In genomic region chr11:118418834-118419504, GRCm38 (mm10) we compare ENCODE assay signal across 8 mouse cellular contexts. TPM values are rescaled to one million over a fixed set of nuclear protein-coding genes. Genes with fewer than 3 reads are reported as not detected.
DNase-seq lines count a peak whose midpoint lies in the region; ATAC-seq lines count a peak whose summit lies in the region.

Gene Cant1, minus strand, starts transcription at chr11:118419086.

- peak; percentile 91 for ATAC-seq in CD4-positive, CD25-positive, alpha-beta regulatory T cell, adult 4 months
- ATAC-seq in heart, embryonic 14.5 days (ENCODE audit: insufficient number of reproducible peaks, insufficient read depth, low FRiP score, low read depth) = peak; percentile 91
- ATAC-seq in liver, embryonic 13.5 days (ENCODE audit: low read depth) = peak; percentile 94
- ATAC-seq in stomach, embryonic 16.5 days (ENCODE audit: insufficient read depth, low FRiP score) = peak; percentile 95

- no peaks in the 10 kb centered on the region for H3K27me3 ChIP-seq in heart, embryonic 14.5 days (ENCODE audit: control insufficient read depth, insufficient read depth, low read length)
- 0 out of 2 replicates have a peak, but pooled peaks cover 5% of the 10 kb centered on the region for H3K27me3 ChIP-seq in liver, embryonic 13.5 days
- no peaks in the 10 kb centered on the region for H3K27me3 ChIP-seq in stomach, embryonic 16.5 days (ENCODE audit: control insufficient read depth, insufficient read depth, low read length)

- WGBS in heart, embryonic 14.5 days = under 1% methylated on average over 50 of the region's 50 CpGs
- WGBS in liver, embryonic 13.5 days (ENCODE audit: insufficient replicate concordance) = under 1% methylated on average over 49 of the region's 50 CpGs
- under 1% methylated on average over 50 of the region's 50 CpGs for WGBS in stomach, embryonic 16.5 days

- H3K9ac ChIP-seq in heart, embryonic 14.5 days (ENCODE audit: low read length) = peak within 1 kb of the TSS; percentile 98
- peak within 1 kb of the TSS; percentile 91 for H3K9ac ChIP-seq in liver, embryonic 13.5 days
- peak within 1 kb of the TSS; percentile 95 for H3K9ac ChIP-seq in stomach, embryonic 16.5 days (ENCODE audit: low read length)

- H3K4me1 ChIP-seq in heart, embryonic 14.5 days (ENCODE audit: control insufficient read depth in 2 of 2, insufficient read depth in 2 of 2, low read length in 2 of 2) = peaks cover 15 to 26% of the 10 kb centered on the region in 2 experiments
- H3K4me1 ChIP-seq in liver, embryonic 13.5 days (replicated peaks) = peaks cover 41% of the 10 kb centered on the region
- peaks cover 28% of the 10 kb centered on the region for H3K4me1 ChIP-seq in stomach, embryonic 16.5 days (ENCODE audit: control insufficient read depth, insufficient read depth, low read length)

- peak; percentile 94 for DNase-seq in c-Kit-negative CD71-positive TER-119-positive erythroid progenitor cells, embryonic 14.5 days (ENCODE audit: low read depth, low spot score)
- DNase-seq in fibroblast of lung, adult 2 months (ENCODE audit: low read depth) = peak; percentile 97
- DNase-seq in kidney, postnatal 14 days = peak; percentile 99
- DNase-seq in liver, embryonic 13.5 days = peak; percentile 98
- peak; percentile 98 for DNase-seq in neural tube, embryonic 10.5 days (ENCODE audit: extremely low spot score, low spot score)

- peak within 1 kb of the TSS; percentile 37 to 70; a peak in 3 of 4 replicates for H3K27ac ChIP-seq in heart, embryonic 14.5 days (replicated peaks in 1 of 2; ENCODE audit: control insufficient read depth in 1 of 2, insufficient read depth in 1 of 2, low read depth in 2 of 2, low read length in 2 of 2)
- H3K27ac ChIP-seq in liver, embryonic 13.5 days = peak within 1 kb of the TSS; percentile 77
- H3K27ac ChIP-seq in stomach, embryonic 16.5 days (ENCODE audit: low read length) = peak within 1 kb of the TSS; percentile 79

- peak within 1 kb of the TSS; percentile 84 for H3K4me2 ChIP-seq in heart, embryonic 14.5 days (ENCODE audit: low read length)
- peak within 1 kb of the TSS; percentile 77 for H3K4me2 ChIP-seq in liver, embryonic 13.5 days
- peak within 1 kb of the TSS; percentile 82 for H3K4me2 ChIP-seq in stomach, embryonic 16.5 days (ENCODE audit: low read depth, low read length)

- H3K9me3 ChIP-seq in heart, embryonic 14.5 days (ENCODE audit: control insufficient read depth, low read length) = no peaks in the 10 kb centered on the region
- no peaks in the 10 kb centered on the region for H3K9me3 ChIP-seq in liver, embryonic 13.5 days (replicated peaks)
- no peaks in the 10 kb centered on the region for H3K9me3 ChIP-seq in stomach, embryonic 16.5 days (replicated peaks; ENCODE audit: control insufficient read depth, low read length)

- H3K4me3 ChIP-seq in heart, embryonic 14.5 days (ENCODE audit: control insufficient read depth in 1 of 2, insufficient read depth in 1 of 2, low read depth in 1 of 2, low read length in 2 of 2) = peak within 1 kb of the TSS; percentile 89 to 92
- H3K4me3 ChIP-seq in liver, embryonic 13.5 days (replicated peaks) = peak within 1 kb of the TSS; percentile 78
- peak within 1 kb of the TSS; percentile 90 for H3K4me3 ChIP-seq in stomach, embryonic 16.5 days (replicated peaks; ENCODE audit: low read length)

- peaks cover 30% of the 10 kb centered on the region for H3K36me3 ChIP-seq in heart, embryonic 14.5 days (ENCODE audit: control insufficient read depth, insufficient read depth, low read length)
- H3K36me3 ChIP-seq in liver, embryonic 13.5 days = peaks cover 24% of the 10 kb centered on the region
- H3K36me3 ChIP-seq in stomach, embryonic 16.5 days (ENCODE audit: control insufficient read depth, insufficient read depth, low read length) = no peaks in the 10 kb centered on the region

RNA-seq across cellular contexts. Expression of gene Cant1, which starts in this region (rescaled TPM):
- polyA plus RNA-seq in CD4-positive, CD25-positive, alpha-beta regulatory T cell, adult 4 months (2017; shearing (Covaris generic)) = 10 to 100 TPM; 12.9 to 13.6 TPM
- polyA plus RNA-seq in heart, embryonic 14.5 days (2014; fragmentation: Nextera tagmentation; extraction: Ambion mirVana) = 12.0 and 19.2 TPM in 2 replicates
- polyA plus RNA-seq in liver, embryonic 13.5 days (2015; fragmentation: Nextera tagmentation; extraction: Ambion mirVana) = 8.3 and 9.4 TPM in 2 replicates
- 22.5 and 24.3 TPM in 2 replicates for polyA plus RNA-seq in stomach, embryonic 16.5 days (2015; fragmentation: Nextera tagmentation; extraction: Ambion mirVana)

Comparison
In these comparisons a context has a peak if more than half of its experiments do, and no peak if none do; other contexts are left out.
1. Peak in every context shown above with its lines: DNase-seq, ATAC-seq, H3K4me3 ChIP-seq and H3K27ac ChIP-seq.